Mouse (Mus musculus) retina, postnatal 1 day (tissue): ENCODE measurements around the gene Zfp287.

Experiments
- DNase-seq: peaks from one replicate; pipeline ENCODE4 v3.0.0-alpha.2; 2012

The Zfp287 gene

GRCm38 (mm10) chr11:62699749-62700148, 32.0 kb downstream of the Zfp287 start:
- DNase-seq, result peak; percentile 27

GRCm38 (mm10) chr11:62695126-62695525, 36.6 kb downstream of the Zfp287 start:
- DNase-seq, result no peak

- DNase-seq, result peak; percentile 90
Observed at GRCm38 (mm10) chr11:62693299-62694184, 38.2 kb downstream of the Zfp287 start.

GRCm38 (mm10) chr11:62691592-62691991, 40.1 kb downstream of the Zfp287 start:
- DNase-seq, result no peak

- DNase-seq, result no peak
Observed at GRCm38 (mm10) chr11:62679954-62680353, 51.8 kb downstream of the Zfp287 start.

- DNase-seq, result no peak
Observed at GRCm38 (mm10) chr11:62678778-62679354, 52.8 kb downstream of the Zfp287 start.

- DNase-seq, result no peak
Observed at GRCm38 (mm10) chr11:62676290-62676596, 55.5 kb downstream of the Zfp287 start.

GRCm38 (mm10) chr11:62675480-62676289, 56.0 kb downstream of the Zfp287 start:
- peak; percentile 94 for DNase-seq

- no peak for DNase-seq
Observed at GRCm38 (mm10) chr11:62670006-62670405, 61.7 kb downstream of the Zfp287 start.

- DNase-seq, result peak; percentile 35
Observed at GRCm38 (mm10) chr11:62669471-62669870, 62.2 kb downstream of the Zfp287 start.

- no peak for DNase-seq
Observed at GRCm38 (mm10) chr11:62668986-62669385, 62.7 kb downstream of the Zfp287 start.

- no peak for DNase-seq
Observed at GRCm38 (mm10) chr11:62664250-62664649, 67.5 kb downstream of the Zfp287 start.

- no peak for DNase-seq
Observed at GRCm38 (mm10) chr11:62660885-62661284, 70.8 kb downstream of the Zfp287 start.

GRCm38 (mm10) chr11:62652080-62652479, 79.6 kb downstream of the Zfp287 start:
- no peak for DNase-seq

- no peak for DNase-seq
Observed at GRCm38 (mm10) chr11:62651563-62651962, 80.1 kb downstream of the Zfp287 start.
